Mouse (Mus musculus): ENCODE data around the gene Mid1. TPM values are rescaled to one million over a fixed set of nuclear protein-coding genes. Genes with fewer than 3 reads are reported as not detected.

Mid1 gene
- polyA plus RNA-seq, 1 experiment from 2014 or later: 1.6 TPM

DNA sequence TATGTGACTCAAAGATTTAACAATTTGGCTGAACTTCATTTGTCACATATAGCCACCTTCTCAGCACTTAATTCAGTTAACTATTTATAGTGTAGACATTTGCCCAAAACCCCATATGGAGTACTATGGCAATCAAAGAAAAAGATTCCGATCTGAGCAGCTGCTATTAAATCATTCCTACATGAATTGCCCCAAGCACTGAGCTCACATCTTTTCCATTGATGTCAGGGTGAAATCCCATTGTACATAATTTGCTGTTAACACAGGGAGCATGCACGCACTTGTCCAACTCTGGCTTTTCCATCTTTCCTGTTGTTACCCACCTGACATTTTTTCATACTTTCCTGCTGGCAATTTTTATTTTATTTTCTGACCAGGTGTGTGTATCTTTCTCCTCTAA lies 237.5 kb downstream of the Mid1 start:
- H3K4me3 ChIP-seq (ENCODE audit: low read depth, low read length): no peak overlapping the region
- H3K9me3 ChIP-seq (replicated peaks; ENCODE audit: control insufficient read depth, low read length): no peaks in the 10 kb centered on the region
- H3K27me3 ChIP-seq (ENCODE audit: control insufficient read depth, insufficient read depth, low read depth, low read length): no peaks in the 10 kb centered on the region
- H3K27ac ChIP-seq (ENCODE audit: low read length): no peak overlapping the region
- H3K36me3 ChIP-seq (ENCODE audit: control insufficient read depth, insufficient read depth): no peaks in the 10 kb centered on the region
- H3K4me2 ChIP-seq (ENCODE audit: low read depth, low read length): no peak overlapping the region
- no peak for ATAC-seq (ENCODE audit: low read depth)
- WGBS (ENCODE audit: insufficient replicate concordance): 75% methylated on average over 2 of the region's 2 CpGs
- no peaks in the 10 kb centered on the region for H3K4me1 ChIP-seq (ENCODE audit: control insufficient read depth, low read depth, low read length)
- no peak overlapping the region for H3K9ac ChIP-seq (ENCODE audit: low read depth, low read length)

GRCm38 (mm10) chrX:169923417-169923816 lies 238.4 kb downstream of the Mid1 start:
- Histone ChIP-seq H3K9me3 (replicated peaks; ENCODE audit: control insufficient read depth, low read length) (no peaks in the 10 kb centered on the region), H3K9ac (ENCODE audit: low read depth, low read length) (no peak overlapping the region), H3K27ac (ENCODE audit: low read length) (no peak overlapping the region), H3K4me2 (ENCODE audit: low read depth, low read length) (no peak overlapping the region), H3K27me3 (ENCODE audit: control insufficient read depth, insufficient read depth, low read depth, low read length) (no peaks in the 10 kb centered on the region), H3K4me1 (ENCODE audit: control insufficient read depth, low read depth, low read length) (no peaks in the 10 kb centered on the region), H3K36me3 (ENCODE audit: control insufficient read depth, insufficient read depth) (no peaks in the 10 kb centered on the region), H3K4me3 (ENCODE audit: low read depth, low read length) (no peak overlapping the region)
- 38% methylated on average over 1 of the region's 1 CpGs for whole genome bisulfite sequencing (ENCODE audit: insufficient replicate concordance)
- no peak for ATAC-seq (ENCODE audit: low read depth)

GRCm38 (mm10) chrX:169925600-169925999 lies 240.6 kb downstream of the Mid1 start:
- 47% methylated on average over 7 of the region's 7 CpGs for WGBS (ENCODE audit: insufficient replicate concordance)
- no peaks in the 10 kb centered on the region for H3K9me3 ChIP-seq (replicated peaks; ENCODE audit: control insufficient read depth, low read length)
- no peak for ATAC-seq (ENCODE audit: low read depth)
- no peak overlapping the region for H3K4me2 ChIP-seq (ENCODE audit: low read depth, low read length)
- H3K27ac ChIP-seq (ENCODE audit: low read length): no peak overlapping the region
- no peaks in the 10 kb centered on the region for H3K36me3 ChIP-seq (ENCODE audit: control insufficient read depth, insufficient read depth)
- no peak overlapping the region for H3K4me3 ChIP-seq (ENCODE audit: low read depth, low read length)
- H3K9ac ChIP-seq (ENCODE audit: low read depth, low read length): no peak overlapping the region
- no peaks in the 10 kb centered on the region for H3K27me3 ChIP-seq (ENCODE audit: control insufficient read depth, insufficient read depth, low read depth, low read length)
- H3K4me1 ChIP-seq (ENCODE audit: control insufficient read depth, low read depth, low read length): no peaks in the 10 kb centered on the region

GRCm38 (mm10) chrX:169927110-169927817 lies 242.3 kb downstream of the Mid1 start:
- Histone ChIP-seq H3K4me1 (ENCODE audit: control insufficient read depth, low read depth, low read length) (no peaks in the 10 kb centered on the region), H3K36me3 (ENCODE audit: control insufficient read depth, insufficient read depth) (no peaks in the 10 kb centered on the region), H3K4me3 (ENCODE audit: low read depth, low read length) (no peak overlapping the region), H3K9ac (ENCODE audit: low read depth, low read length) (no peak overlapping the region), H3K4me2 (ENCODE audit: low read depth, low read length) (no peak overlapping the region), H3K27ac (ENCODE audit: low read length) (no peak overlapping the region), H3K9me3 (replicated peaks; ENCODE audit: control insufficient read depth, low read length) (no peaks in the 10 kb centered on the region), H3K27me3 (ENCODE audit: control insufficient read depth, insufficient read depth, low read depth, low read length) (no peaks in the 10 kb centered on the region)
- ATAC-seq (ENCODE audit: low read depth): no peak
- WGBS (ENCODE audit: insufficient replicate concordance): 75% methylated on average over 28 of the region's 28 CpGs

DNA sequence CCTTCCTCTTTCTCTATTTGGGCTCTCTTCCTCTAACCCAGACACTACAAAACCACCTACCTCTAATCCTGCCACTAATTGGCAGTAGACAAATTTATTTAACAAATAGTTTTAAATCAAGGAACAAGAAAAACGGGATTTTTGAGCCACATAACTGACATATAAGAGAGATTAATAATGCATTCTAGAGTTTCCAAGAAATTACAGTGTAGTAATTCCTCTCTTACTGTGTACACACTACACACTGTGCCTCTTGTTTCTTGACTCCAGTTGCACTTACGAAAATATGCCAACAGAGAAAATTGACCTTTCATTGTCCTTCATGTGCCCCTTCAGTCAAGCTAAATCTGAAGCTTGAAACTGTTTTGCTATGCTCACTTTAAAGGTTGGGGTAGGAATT lies 245.9 kb downstream of the Mid1 start:
- Histone ChIP-seq H3K4me1 (ENCODE audit: control insufficient read depth, low read depth, low read length) (no peaks in the 10 kb centered on the region), H3K27me3 (ENCODE audit: control insufficient read depth, insufficient read depth, low read depth, low read length) (no peaks in the 10 kb centered on the region), H3K9me3 (replicated peaks; ENCODE audit: control insufficient read depth, low read length) (no peaks in the 10 kb centered on the region), H3K36me3 (ENCODE audit: control insufficient read depth, insufficient read depth) (no peaks in the 10 kb centered on the region), H3K9ac (ENCODE audit: low read depth, low read length) (no peak overlapping the region), H3K4me3 (ENCODE audit: low read depth, low read length) (no peak overlapping the region), H3K4me2 (ENCODE audit: low read depth, low read length) (no peak overlapping the region), H3K27ac (ENCODE audit: low read length) (no peak overlapping the region)
- ATAC-seq (ENCODE audit: low read depth): no peak
- 48% methylated on average over 2 of the region's 2 CpGs for WGBS (ENCODE audit: insufficient replicate concordance)

- Histone ChIP-seq H3K9ac (ENCODE audit: low read depth, low read length) (no peak overlapping the region), H3K9me3 (replicated peaks; ENCODE audit: control insufficient read depth, low read length) (no peaks in the 10 kb centered on the region), H3K27me3 (ENCODE audit: control insufficient read depth, insufficient read depth, low read depth, low read length) (no peaks in the 10 kb centered on the region), H3K4me3 (ENCODE audit: low read depth, low read length) (no peak overlapping the region), H3K4me2 (ENCODE audit: low read depth, low read length) (no peak overlapping the region), H3K36me3 (ENCODE audit: control insufficient read depth, insufficient read depth) (no peaks in the 10 kb centered on the region), H3K27ac (ENCODE audit: low read length) (no peak overlapping the region), H3K4me1 (ENCODE audit: control insufficient read depth, low read depth, low read length) (no peaks in the 10 kb centered on the region)
- WGBS (ENCODE audit: insufficient replicate concordance): 44% methylated on average over 3 of the region's 3 CpGs
- no peak for ATAC-seq (ENCODE audit: low read depth)
Measured at GRCm38 (mm10) chrX:169933228-169933627, 248.2 kb downstream of the Mid1 start.

GRCm38 (mm10) chrX:169937119-169937719 lies 252.2 kb downstream of the Mid1 start:
- no peak for ATAC-seq (ENCODE audit: low read depth)
- Histone ChIP-seq H3K9me3 (replicated peaks; ENCODE audit: control insufficient read depth, low read length) (no peaks in the 10 kb centered on the region), H3K4me1 (ENCODE audit: control insufficient read depth, low read depth, low read length) (no peaks in the 10 kb centered on the region), H3K27me3 (ENCODE audit: control insufficient read depth, insufficient read depth, low read depth, low read length) (no peaks in the 10 kb centered on the region; the same call in 1 of the 2 replicates), H3K36me3 (ENCODE audit: control insufficient read depth, insufficient read depth) (no peaks in the 10 kb centered on the region), H3K27ac (ENCODE audit: low read length) (no peak overlapping the region), H3K4me3 (ENCODE audit: low read depth, low read length) (no peak overlapping the region), H3K4me2 (ENCODE audit: low read depth, low read length) (no peak overlapping the region), H3K9ac (ENCODE audit: low read depth, low read length) (no peak overlapping the region)
- 32% methylated on average over 5 of the region's 5 CpGs for WGBS (ENCODE audit: insufficient replicate concordance)

DNA sequence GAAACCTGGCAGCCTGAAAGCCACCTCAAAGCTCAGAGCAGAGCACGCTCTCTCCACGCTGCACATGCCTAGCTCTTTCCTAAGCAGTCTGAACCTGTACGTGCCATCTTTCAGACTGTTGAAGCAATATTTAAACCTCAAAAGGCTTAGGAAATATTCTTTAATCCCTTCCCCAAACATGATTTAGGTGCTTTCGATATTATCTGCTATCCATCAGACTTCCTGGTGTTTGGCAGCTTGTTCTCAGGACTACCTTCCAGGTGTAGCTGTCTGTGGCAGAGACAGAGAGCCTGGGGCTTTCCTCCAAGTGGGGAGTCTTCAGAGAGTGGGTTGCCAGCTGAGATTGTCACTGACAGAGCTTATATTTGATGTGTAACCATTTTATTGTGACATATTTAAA lies 255.5 kb downstream of the Mid1 start:
- Histone ChIP-seq H3K27me3 (ENCODE audit: control insufficient read depth, insufficient read depth, low read depth, low read length) (no peaks in the 10 kb centered on the region; the same call in 1 of the 2 replicates), H3K9ac (ENCODE audit: low read depth, low read length) (no peak overlapping the region), H3K4me1 (ENCODE audit: control insufficient read depth, low read depth, low read length) (no peaks in the 10 kb centered on the region), H3K4me3 (ENCODE audit: low read depth, low read length) (no peak overlapping the region), H3K36me3 (ENCODE audit: control insufficient read depth, insufficient read depth) (no peaks in the 10 kb centered on the region), H3K27ac (ENCODE audit: low read length) (no peak overlapping the region), H3K4me2 (ENCODE audit: low read depth, low read length) (no peak overlapping the region), H3K9me3 (replicated peaks; ENCODE audit: control insufficient read depth, low read length) (no peaks in the 10 kb centered on the region)
- no peak for ATAC-seq (ENCODE audit: low read depth)
- WGBS (ENCODE audit: insufficient replicate concordance): 70% methylated on average over 4 of the region's 4 CpGs

GRCm38 (mm10) chrX:169950596-169950995 lies 265.6 kb downstream of the Mid1 start:
- Histone ChIP-seq H3K27ac (ENCODE audit: low read length) (no peak overlapping the region), H3K36me3 (ENCODE audit: control insufficient read depth, insufficient read depth) (no peaks in the 10 kb centered on the region), H3K4me1 (ENCODE audit: control insufficient read depth, low read depth, low read length) (no peaks in the 10 kb centered on the region), H3K9me3 (replicated peaks; ENCODE audit: control insufficient read depth, low read length) (no peaks in the 10 kb centered on the region), H3K4me2 (ENCODE audit: low read depth, low read length) (no peak overlapping the region), H3K9ac (ENCODE audit: low read depth, low read length) (no peak overlapping the region), H3K4me3 (ENCODE audit: low read depth, low read length) (no peak overlapping the region), H3K27me3 (ENCODE audit: control insufficient read depth, insufficient read depth, low read depth, low read length) (no peaks in the 10 kb centered on the region)
- WGBS (ENCODE audit: insufficient replicate concordance): 48% methylated on average over 1 of the region's 1 CpGs
- no peak for ATAC-seq (ENCODE audit: low read depth)
